Mouse (Mus musculus) common myeloid progenitor, adult 5-6 weeks (primary cell): ENCODE results near the gene Cbx8. TPM values are rescaled to one million over a fixed set of nuclear protein-coding genes. Genes with fewer than 3 reads are reported as not detected.

Source experiments
- ATAC-seq: replicated peaks from 2 replicates; pipeline ENCODE4 v1.8.0; 2016; ENCODE audit warnings: low read depth, mild to moderate bottlenecking, moderate TSS enrichment, inconsistent platforms; ENCODE audit not compliant: poor library complexity, severe bottlenecking
- total RNA-seq: library from RNA; stranded (forward); fragments of 200-1000, 187-1606 nt; gene quantifications from 2 replicates; pipeline ENCODE4 v1.2.3, GENCODE M21; 2017

Cbx8 gene
- total RNA-seq, 1 experiment from 2014 or later, result 2.5 TPM

GRCm38 (mm10) chr11:119036934-119037779, 3.6 kb downstream of the Cbx8 start:
- no peak for ATAC-seq

- ATAC-seq, result no peak
Observed at GRCm38 (mm10) chr11:119036447-119036846, 4.3 kb downstream of the Cbx8 start.

GRCm38 (mm10) chr11:119035686-119036165, 5.0 kb downstream of the Cbx8 start:
- ATAC-seq, result no peak

DNA sequence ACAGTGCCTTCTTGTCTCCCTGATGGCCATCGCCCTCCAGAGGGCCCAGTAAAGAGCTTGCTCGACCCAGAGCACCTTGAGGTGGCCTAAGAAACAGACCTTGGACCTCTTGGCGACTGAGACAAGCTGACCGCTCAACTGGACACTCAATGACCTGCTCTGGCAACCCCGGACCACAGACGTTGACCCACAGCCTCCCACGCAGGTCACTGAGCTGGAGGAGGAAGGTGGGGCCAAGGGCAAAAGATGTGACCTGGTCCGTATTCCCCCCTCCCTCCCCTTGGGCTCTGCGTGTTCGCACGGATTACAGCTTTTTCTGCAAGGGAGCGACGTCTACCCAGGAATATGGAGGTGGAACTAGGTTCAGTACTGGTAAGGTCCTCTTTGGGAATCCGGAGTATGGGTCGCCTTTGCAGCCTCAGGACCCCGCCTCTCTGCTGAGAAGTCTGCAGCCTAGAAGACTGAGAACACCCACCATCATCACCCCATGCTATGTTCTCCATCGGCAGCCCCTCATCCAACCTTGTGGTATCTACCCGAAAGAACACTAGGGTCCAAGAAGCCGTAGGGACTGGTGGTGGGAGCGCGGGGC, 5.6 kb downstream of the Cbx8 start:
- ATAC-seq, result no peak

- ATAC-seq, result no peak
Observed at GRCm38 (mm10) chr11:119034635-119035034, 6.1 kb downstream of the Cbx8 start.

GRCm38 (mm10) chr11:119033874-119034558, 6.8 kb downstream of the Cbx8 start:
- ATAC-seq, result peak; percentile 87

DNA sequence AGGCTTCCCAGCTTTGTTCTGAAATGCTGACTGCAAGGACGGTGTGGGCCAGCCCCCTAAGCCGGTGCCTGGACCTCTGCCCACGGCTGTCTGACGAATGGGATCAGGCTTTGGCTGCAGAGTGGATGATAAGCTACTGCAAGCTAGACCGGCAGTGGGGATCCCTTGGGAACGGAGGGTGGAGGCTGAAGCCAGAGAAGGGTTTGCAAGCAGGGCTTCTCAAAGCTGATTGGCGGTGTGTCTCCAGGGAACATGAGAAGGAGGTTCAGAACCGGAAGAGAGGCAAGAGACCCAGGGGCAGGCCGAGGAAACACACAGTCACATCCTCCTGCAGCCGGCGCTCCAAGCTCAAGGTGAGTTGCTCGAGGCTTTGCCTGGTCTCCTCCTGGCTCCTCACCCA, 14.6 kb downstream of the Cbx8 start:
- no peak for ATAC-seq

DNA sequence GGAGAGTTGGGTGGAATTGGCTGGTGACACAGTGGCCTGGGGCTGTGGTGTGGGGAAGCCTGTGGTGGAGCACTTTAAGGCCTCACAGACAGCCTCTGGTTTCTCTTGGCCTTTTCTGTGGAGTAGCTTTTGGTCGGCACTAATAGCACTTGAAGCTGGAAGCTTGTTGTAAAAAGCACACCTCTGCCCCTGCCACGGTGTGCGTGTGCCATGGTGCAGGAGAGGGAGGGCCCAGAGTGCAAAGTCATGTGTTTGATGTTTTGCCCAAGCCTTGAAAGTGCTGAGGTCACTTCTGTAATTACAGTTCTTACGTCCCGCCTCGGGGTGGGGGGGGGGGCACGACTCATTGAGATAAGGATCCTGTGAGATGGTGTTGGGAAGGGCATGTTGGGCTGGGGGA, 16.5 kb downstream of the Cbx8 start:
- peak; percentile 29; the same call in 1 of the 2 replicates for ATAC-seq

DNA sequence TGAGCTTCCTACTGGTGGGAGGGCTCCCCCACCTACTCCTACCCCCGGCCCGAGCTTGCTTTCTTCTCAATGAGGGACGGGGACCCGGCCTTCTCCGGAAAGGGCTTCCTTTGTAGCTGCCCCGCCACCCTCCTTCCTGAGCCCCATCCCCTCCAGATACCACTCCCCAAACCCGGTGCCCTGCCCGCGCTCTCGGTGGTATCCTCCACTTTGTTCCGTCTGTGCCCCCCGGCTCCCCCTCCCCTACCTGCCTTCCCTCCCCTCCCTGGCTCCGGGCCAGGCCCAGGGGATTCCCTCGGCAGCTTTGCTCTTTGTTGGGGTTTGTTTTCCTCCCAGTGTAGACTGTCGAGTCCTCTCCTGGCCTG, 17.2 kb downstream of the Cbx8 start:
- no peak for ATAC-seq

DNA sequence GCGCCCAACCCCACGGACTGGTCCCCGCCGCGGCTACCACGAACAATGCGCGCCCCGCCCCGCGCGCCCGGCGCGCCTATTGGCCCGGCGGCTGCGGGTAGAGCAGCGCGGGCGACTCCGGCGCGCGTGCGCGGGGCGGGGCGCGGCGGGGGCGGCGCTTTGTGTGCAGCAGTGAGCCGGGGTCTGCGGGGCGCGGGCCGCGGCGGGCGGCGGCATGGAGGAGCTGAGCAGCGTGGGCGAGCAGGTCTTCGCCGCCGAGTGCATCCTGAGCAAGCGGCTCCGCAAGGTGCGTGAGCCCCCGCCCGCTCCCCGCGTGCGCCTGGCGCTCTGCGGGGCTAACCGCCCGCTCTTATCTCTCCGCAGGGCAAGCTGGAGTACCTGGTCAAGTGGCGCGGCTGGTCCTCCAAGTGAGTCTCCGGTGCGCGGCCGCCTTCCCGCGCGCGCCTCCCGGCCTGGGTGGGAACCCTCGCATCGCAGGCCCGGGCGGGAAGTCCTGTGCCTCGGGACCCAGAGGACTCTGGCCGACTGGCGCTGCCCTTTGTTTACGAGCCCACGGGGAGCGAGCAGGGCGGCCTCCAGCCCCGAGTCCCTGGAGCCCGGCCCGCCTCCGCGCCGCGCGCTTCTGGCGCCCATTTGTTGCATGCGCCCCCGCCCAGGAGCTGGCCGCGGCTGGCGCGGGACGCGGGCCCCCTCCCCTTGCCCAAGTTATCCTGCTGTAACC, 17.7 kb downstream of the Cbx8 start, which contains the start of gene Cbx2:
Gene Cbx2 (plus strand): TSS at position 68 of the 721 bp plus-strand sequence.
- ATAC-seq, result peak; percentile 60; the same call in 1 of the 2 replicates

DNA sequence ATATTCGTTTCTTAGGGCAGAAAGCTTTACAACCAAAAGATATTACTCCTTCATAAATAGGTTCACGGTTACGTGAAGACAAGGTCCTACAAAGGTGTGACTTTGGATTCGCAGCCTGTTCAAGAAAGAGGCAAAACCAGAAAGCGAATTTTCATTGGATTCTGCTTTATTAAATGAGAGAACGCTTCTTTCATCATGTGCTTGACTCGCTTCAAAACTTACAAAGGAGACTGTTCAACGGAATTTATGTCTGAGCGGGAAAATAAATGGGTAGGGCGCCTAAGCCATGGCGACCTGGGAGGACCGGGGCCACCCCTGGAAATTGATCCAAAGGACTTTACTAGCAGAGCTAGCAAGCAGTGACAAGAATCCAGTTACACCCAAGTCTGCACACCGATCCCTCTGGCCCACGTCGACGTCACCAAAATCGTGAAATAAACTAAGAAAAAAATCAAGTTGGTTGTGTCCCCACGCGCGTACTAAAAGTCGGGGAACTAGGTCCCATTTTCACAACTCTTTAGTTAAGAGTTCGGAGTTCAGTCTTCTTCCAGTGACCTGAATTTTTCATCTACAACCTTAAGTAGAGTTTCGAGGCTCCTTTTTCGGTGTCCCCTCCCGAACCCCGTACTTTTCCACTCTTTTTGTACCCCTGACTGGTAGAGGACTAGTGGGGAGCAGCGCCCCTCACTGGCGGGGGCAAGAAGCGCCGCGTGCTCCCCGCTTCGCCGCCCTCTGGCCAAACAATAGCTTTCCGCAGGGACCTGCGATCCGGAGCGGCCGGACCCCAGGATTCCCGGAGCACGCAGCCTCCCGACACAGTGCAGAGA, 18.5 kb downstream of the Cbx8 start:
- no peak; the same call in 1 of the 2 replicates for ATAC-seq

GRCm38 (mm10) chr11:119021180-119021579, 19.6 kb downstream of the Cbx8 start:
- ATAC-seq, result no peak

DNA sequence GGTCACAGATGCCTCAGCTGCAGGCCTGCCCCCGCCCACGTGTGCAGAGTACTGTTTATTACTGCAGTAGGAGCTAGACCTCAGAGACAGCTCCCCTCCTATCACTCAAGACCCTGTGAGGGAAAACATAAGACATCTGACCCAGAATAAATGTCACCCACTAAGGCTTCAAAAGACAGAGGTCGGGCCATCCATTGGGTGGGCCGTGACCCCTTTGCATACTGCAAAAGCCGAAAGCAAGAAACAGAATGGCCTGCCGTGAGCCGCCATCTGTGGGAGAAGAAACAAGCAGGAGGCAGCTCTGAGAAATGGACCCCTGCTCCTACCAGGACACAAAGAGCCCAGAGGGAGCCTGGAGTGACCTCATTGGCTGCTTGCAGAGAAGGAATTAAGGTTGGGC, 23.3 kb downstream of the Cbx8 start:
- ATAC-seq, result no peak

- ATAC-seq, result no peak
Observed at GRCm38 (mm10) chr11:119014455-119014854, 26.3 kb downstream of the Cbx8 start.

GRCm38 (mm10) chr11:119007461-119008456, 33.0 kb downstream of the Cbx8 start:
- ATAC-seq, result no peak

GRCm38 (mm10) chr11:119006462-119006861, 34.3 kb downstream of the Cbx8 start:
- no peak for ATAC-seq

DNA sequence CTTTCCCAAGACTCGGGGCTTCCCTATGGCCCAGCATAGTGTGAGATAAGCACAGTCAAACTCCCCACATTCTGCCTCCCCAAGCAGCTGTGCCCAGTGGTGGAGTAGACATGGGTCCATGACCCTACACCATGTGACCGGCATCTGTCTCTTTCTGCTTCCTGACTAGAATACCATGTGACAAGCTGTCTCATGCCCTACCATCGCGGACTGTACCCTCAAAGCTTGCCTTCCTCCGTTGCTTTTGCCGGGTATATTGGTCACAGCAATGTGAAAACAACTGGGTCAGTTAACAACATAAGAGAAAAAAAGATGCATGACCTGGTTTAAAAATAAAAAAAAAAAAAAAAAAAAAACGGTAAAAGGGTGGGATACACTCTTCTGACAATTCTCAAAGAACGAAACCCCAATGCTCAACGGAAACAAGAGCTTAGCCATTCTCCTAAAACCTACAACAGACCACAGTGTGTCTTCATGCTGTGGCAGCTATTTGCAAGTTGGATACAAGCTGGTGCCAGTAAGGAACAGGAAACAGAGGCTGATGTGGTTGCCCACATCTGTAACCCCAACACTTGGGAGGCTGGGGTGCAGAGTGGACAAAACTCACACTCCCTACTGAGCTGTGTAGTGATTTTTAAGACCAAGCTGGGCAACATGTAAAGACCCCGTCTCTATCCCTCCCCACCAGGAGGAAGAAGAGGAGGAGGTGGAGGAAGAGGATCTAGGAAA, 35.1 kb downstream of the Cbx8 start:
- peak; percentile 94 for ATAC-seq
